Mouse (Mus musculus): ENCODE measurements around the gene Psmb7. TPM values are rescaled to one million over a fixed set of nuclear protein-coding genes. Genes with fewer than 3 reads are reported as not detected.

Gene Psmb7
- polyA plus RNA-seq, 1 experiment from 2014 or later: 302 TPM

- ATAC-seq (replicated peaks): no peak
- Histone ChIP-seq H3K4me3 (no peak overlapping the region), H3K9ac (replicated peaks) (no peak overlapping the region), H3K36me3 (0 out of 2 replicates have a peak, but pooled peaks cover 2% of the 10 kb centered on the region), H3K4me1 (peaks cover 57% of the 10 kb centered on the region), H3K27ac (replicated peaks) (no peak overlapping the region), H3K27me3 (no peaks in the 10 kb centered on the region), H3K9me3 (no peaks in the 10 kb centered on the region), H3K4me2 (replicated peaks) (no peak overlapping the region)
- WGBS: 91% methylated on average over 6 of the region's 6 CpGs
These were observed 31.3 kb downstream of the Psmb7 start for GRCm38 (mm10) chr2:38612596-38612995.

GRCm38 (mm10) chr2:38610161-38610560 is 33.7 kb downstream of the Psmb7 start:
- Histone ChIP-seq H3K4me2 (replicated peaks) (no peak overlapping the region), H3K27me3 (no peaks in the 10 kb centered on the region), H3K9me3 (no peaks in the 10 kb centered on the region), H3K4me1 (peaks cover 35% of the 10 kb centered on the region), H3K4me3 (no peak overlapping the region), H3K36me3 (0 out of 2 replicates have a peak, but pooled peaks cover 2% of the 10 kb centered on the region), H3K9ac (replicated peaks) (no peak overlapping the region), H3K27ac (replicated peaks) (no peak overlapping the region)
- no peak for ATAC-seq (replicated peaks)
- WGBS: 81% methylated on average over 2 of the region's 2 CpGs

GRCm38 (mm10) chr2:38609310-38609709 is 34.6 kb downstream of the Psmb7 start:
- 12% methylated on average over 11 of the region's 11 CpGs for WGBS
- Histone ChIP-seq H3K4me2 (replicated peaks) (no peak overlapping the region), H3K4me1 (peaks cover 26% of the 10 kb centered on the region)

GRCm38 (mm10) chr2:38608831-38609309 is 35.0 kb downstream of the Psmb7 start:
- WGBS: 39% methylated on average over 5 of the region's 5 CpGs
- no peak overlapping the region for H3K9ac ChIP-seq (replicated peaks)
- peak; percentile 23 for ATAC-seq (replicated peaks)

More at GRCm38 (mm10) chr2:38609310-38609709, 34.6 kb downstream of the Psmb7 start:
- Histone ChIP-seq H3K27ac (replicated peaks) (peak overlapping the region; percentile 42), H3K36me3 (0 out of 2 replicates have a peak, but pooled peaks cover 2% of the 10 kb centered on the region), H3K27me3 (no peaks in the 10 kb centered on the region), H3K9ac (replicated peaks) (no peak overlapping the region), H3K9me3 (no peaks in the 10 kb centered on the region), H3K4me3 (no peak overlapping the region)
- ATAC-seq (replicated peaks): peak; percentile 77

GRCm38 (mm10) chr2:38607716-38608115 is 36.2 kb downstream of the Psmb7 start:
- 0 out of 2 replicates have a peak, but pooled peaks cover 2% of the 10 kb centered on the region for H3K36me3 ChIP-seq
- WGBS: 87% methylated on average over 1 of the region's 1 CpGs
- H3K27me3 ChIP-seq: no peaks in the 10 kb centered on the region
- H3K27ac ChIP-seq (replicated peaks): no peak overlapping the region
- H3K4me3 ChIP-seq: no peak overlapping the region
- no peak overlapping the region for H3K9ac ChIP-seq (replicated peaks)
- peaks cover 18% of the 10 kb centered on the region for H3K4me1 ChIP-seq
- no peaks in the 10 kb centered on the region for H3K9me3 ChIP-seq
- no peak overlapping the region for H3K4me2 ChIP-seq (replicated peaks)
- no peak for ATAC-seq (replicated peaks)

More at GRCm38 (mm10) chr2:38608831-38609309, 35.0 kb downstream of the Psmb7 start:
- peaks cover 22% of the 10 kb centered on the region for H3K4me1 ChIP-seq
- H3K36me3 ChIP-seq: 0 out of 2 replicates have a peak, but pooled peaks cover 2% of the 10 kb centered on the region
- H3K9me3 ChIP-seq: no peaks in the 10 kb centered on the region
- H3K27ac ChIP-seq (replicated peaks): peak overlapping the region; percentile 42
- H3K4me3 ChIP-seq: no peak overlapping the region
- no peak overlapping the region for H3K4me2 ChIP-seq (replicated peaks)
- H3K27me3 ChIP-seq: no peaks in the 10 kb centered on the region

GRCm38 (mm10) chr2:38600842-38601241 is 43.0 kb downstream of the Psmb7 start:
- ATAC-seq (replicated peaks): no peak
- no peak overlapping the region for H3K9ac ChIP-seq (replicated peaks)
- no peaks in the 10 kb centered on the region for H3K36me3 ChIP-seq

GRCm38 (mm10) chr2:38598395-38598794 is 45.5 kb downstream of the Psmb7 start:
- Histone ChIP-seq H3K27me3 (no peaks in the 10 kb centered on the region), H3K4me2 (replicated peaks) (no peak overlapping the region), H3K27ac (replicated peaks) (no peak overlapping the region), H3K4me1 (no peaks in the 10 kb centered on the region), H3K4me3 (no peak overlapping the region), H3K36me3 (no peaks in the 10 kb centered on the region), H3K9me3 (no peaks in the 10 kb centered on the region), H3K9ac (replicated peaks) (no peak overlapping the region)
- 73% methylated on average over 2 of the region's 2 CpGs for WGBS
- no peak for ATAC-seq (replicated peaks)

More at GRCm38 (mm10) chr2:38600842-38601241, 43.0 kb downstream of the Psmb7 start:
- Histone ChIP-seq H3K4me3 (no peak overlapping the region), H3K27me3 (no peaks in the 10 kb centered on the region), H3K4me1 (no peaks in the 10 kb centered on the region), H3K4me2 (replicated peaks) (no peak overlapping the region), H3K9me3 (no peaks in the 10 kb centered on the region), H3K27ac (replicated peaks) (no peak overlapping the region)

GRCm38 (mm10) chr2:38597896-38598295 is 46.0 kb downstream of the Psmb7 start:
- no peak overlapping the region for H3K9ac ChIP-seq (replicated peaks)
- no peak for ATAC-seq (replicated peaks)
- H3K4me3 ChIP-seq: no peak overlapping the region
- H3K36me3 ChIP-seq: no peaks in the 10 kb centered on the region
- no peaks in the 10 kb centered on the region for H3K4me1 ChIP-seq
- no peaks in the 10 kb centered on the region for H3K27me3 ChIP-seq
- no peak overlapping the region for H3K27ac ChIP-seq (replicated peaks)
- H3K4me2 ChIP-seq (replicated peaks): no peak overlapping the region
- no peaks in the 10 kb centered on the region for H3K9me3 ChIP-seq
- whole genome bisulfite sequencing: 96% methylated on average over 1 of the region's 1 CpGs

GRCm38 (mm10) chr2:38594874-38595273 is 49.0 kb downstream of the Psmb7 start:
- WGBS: 57% methylated on average over 7 of the region's 7 CpGs
- ATAC-seq (replicated peaks): no peak
- no peak overlapping the region for H3K27ac ChIP-seq (replicated peaks)

GRCm38 (mm10) chr2:38591751-38592459 is 52.0 kb downstream of the Psmb7 start:
- no peak overlapping the region for H3K4me3 ChIP-seq
- no peaks in the 10 kb centered on the region for H3K27me3 ChIP-seq
- no peaks in the 10 kb centered on the region for H3K9me3 ChIP-seq
- WGBS: 40% methylated on average over 6 of the region's 6 CpGs
- H3K4me1 ChIP-seq: peaks cover 13% of the 10 kb centered on the region
- peak overlapping the region; percentile 28 for H3K27ac ChIP-seq (replicated peaks)
- H3K9ac ChIP-seq (replicated peaks): no peak overlapping the region
- ATAC-seq (replicated peaks): peak; percentile 75
- H3K4me2 ChIP-seq (replicated peaks): no peak overlapping the region
- H3K36me3 ChIP-seq: peaks cover 6% of the 10 kb centered on the region; the same call in 1 of the 2 replicates

More at GRCm38 (mm10) chr2:38594874-38595273, 49.0 kb downstream of the Psmb7 start:
- Histone ChIP-seq H3K36me3 (no peaks in the 10 kb centered on the region), H3K9ac (replicated peaks) (no peak overlapping the region), H3K4me2 (replicated peaks) (no peak overlapping the region), H3K4me3 (no peak overlapping the region), H3K27me3 (no peaks in the 10 kb centered on the region), H3K4me1 (peaks cover 13% of the 10 kb centered on the region), H3K9me3 (no peaks in the 10 kb centered on the region)

GRCm38 (mm10) chr2:38586733-38587132 is 57.2 kb downstream of the Psmb7 start:
- Histone ChIP-seq H3K4me1 (peaks cover 39% of the 10 kb centered on the region), H3K4me3 (no peak overlapping the region), H3K27me3 (no peaks in the 10 kb centered on the region), H3K36me3 (peaks cover 6% of the 10 kb centered on the region; the same call in 1 of the 2 replicates), H3K4me2 (replicated peaks) (no peak overlapping the region), H3K9me3 (no peaks in the 10 kb centered on the region), H3K9ac (replicated peaks) (no peak overlapping the region), H3K27ac (replicated peaks) (no peak overlapping the region; the same call in 1 of the 2 replicates)
- 75% methylated on average over 6 of the region's 6 CpGs for WGBS
- no peak for ATAC-seq (replicated peaks)

- no peak overlapping the region for H3K4me2 ChIP-seq (replicated peaks)
- peaks cover 36% of the 10 kb centered on the region for H3K4me1 ChIP-seq
- no peak overlapping the region for H3K9ac ChIP-seq (replicated peaks)
- WGBS: 8% methylated on average over 5 of the region's 5 CpGs
- no peaks in the 10 kb centered on the region for H3K9me3 ChIP-seq
- ATAC-seq (replicated peaks): peak; percentile 17; the same call in 1 of the 2 replicates
- H3K27me3 ChIP-seq: no peaks in the 10 kb centered on the region
- no peak overlapping the region for H3K4me3 ChIP-seq
- H3K27ac ChIP-seq (replicated peaks): peak overlapping the region; percentile 79
- peaks cover 6% of the 10 kb centered on the region; the same call in 1 of the 2 replicates for H3K36me3 ChIP-seq
These were observed 58.5 kb downstream of the Psmb7 start for GRCm38 (mm10) chr2:38585379-38585736.
